Mouse (Mus musculus): ENCODE measurements around the gene Hand2. TPM values are rescaled to one million over a fixed set of nuclear protein-coding genes. Genes with fewer than 3 reads are reported as not detected.

Gene Hand2
- not detected for total RNA-seq (2021)
- long read RNA-seq: 0 reads

- DNase-seq (ENCODE audit: low spot score in 2 of 2): no peak
Measured at GRCm38 (mm10) chr8:57320851-57321743, at the start of gene Hand2. Gene Hand2 (plus strand): TSS chr8:57320983.

DNA sequence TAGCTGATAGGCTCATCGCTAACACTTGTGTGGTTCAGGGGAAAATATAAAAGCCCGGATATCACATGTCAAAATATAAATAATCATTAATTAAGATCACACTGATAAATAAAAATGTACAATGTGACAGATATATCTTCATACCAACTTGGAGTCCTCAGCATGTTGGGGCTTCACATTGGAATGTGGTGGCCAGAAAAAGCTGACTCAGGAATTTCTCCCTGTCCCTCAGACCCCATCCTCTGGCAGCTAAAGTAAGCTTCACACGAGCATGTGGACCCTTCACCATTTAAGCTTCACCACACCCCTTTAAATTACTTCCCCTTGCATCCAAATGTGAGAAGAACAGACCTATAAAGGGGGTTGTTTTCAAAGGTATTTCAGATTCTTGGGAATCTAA, 47.7 kb upstream of the Hand2 start:
- no peak for DNase-seq (ENCODE audit: low spot score in 2 of 2)

DNA sequence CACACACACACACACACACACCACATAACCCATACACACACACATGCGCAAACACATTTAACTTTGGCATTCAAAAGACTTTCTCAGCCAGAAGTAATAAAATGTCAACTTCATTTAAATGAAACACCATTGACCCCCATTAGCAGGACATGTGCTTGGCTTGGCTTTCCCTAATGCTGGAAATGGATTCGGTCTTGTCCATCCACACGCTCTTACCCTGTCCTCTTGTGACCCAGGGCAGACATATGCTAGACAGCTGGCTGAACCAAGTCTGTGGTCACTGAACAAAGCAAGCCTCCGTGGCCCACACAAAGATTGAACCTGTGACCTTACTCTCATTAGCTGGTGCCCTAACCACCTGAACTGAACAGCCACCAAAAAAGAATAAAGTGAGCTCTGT, 27.3 kb upstream of the Hand2 start:
- DNase-seq (ENCODE audit: low spot score in 2 of 2): no peak

DNA sequence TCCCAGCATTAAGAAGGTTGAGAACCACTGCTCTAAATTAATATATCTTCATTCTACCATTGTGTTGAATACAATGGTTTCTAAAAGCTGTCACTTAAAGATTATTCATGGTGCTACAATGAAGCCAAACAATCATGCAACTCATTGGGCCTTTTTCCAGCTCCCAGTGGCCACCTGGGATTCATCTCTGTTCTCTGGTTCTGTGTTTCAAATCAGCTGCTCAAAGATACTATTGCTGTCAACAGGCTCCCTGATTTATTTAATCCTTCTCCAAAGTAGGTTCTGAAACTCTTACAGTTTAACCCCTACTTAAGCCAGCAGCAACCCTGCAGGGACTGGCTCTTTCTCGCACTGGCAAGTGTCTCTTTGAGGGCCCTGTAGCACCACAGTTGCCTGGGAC, 17.3 kb upstream of the Hand2 start:
- DNase-seq (ENCODE audit: low spot score in 2 of 2): no peak

GRCm38 (mm10) chr8:57304944-57305343, 15.8 kb upstream of the Hand2 start:
- no peak for DNase-seq (ENCODE audit: low spot score in 2 of 2)

GRCm38 (mm10) chr8:57306441-57306840, 14.3 kb upstream of the Hand2 start:
- no peak for DNase-seq (ENCODE audit: low spot score in 2 of 2)

GRCm38 (mm10) chr8:57309844-57310485, 10.8 kb upstream of the Hand2 start:
- no peak for DNase-seq (ENCODE audit: low spot score in 2 of 2)

DNA sequence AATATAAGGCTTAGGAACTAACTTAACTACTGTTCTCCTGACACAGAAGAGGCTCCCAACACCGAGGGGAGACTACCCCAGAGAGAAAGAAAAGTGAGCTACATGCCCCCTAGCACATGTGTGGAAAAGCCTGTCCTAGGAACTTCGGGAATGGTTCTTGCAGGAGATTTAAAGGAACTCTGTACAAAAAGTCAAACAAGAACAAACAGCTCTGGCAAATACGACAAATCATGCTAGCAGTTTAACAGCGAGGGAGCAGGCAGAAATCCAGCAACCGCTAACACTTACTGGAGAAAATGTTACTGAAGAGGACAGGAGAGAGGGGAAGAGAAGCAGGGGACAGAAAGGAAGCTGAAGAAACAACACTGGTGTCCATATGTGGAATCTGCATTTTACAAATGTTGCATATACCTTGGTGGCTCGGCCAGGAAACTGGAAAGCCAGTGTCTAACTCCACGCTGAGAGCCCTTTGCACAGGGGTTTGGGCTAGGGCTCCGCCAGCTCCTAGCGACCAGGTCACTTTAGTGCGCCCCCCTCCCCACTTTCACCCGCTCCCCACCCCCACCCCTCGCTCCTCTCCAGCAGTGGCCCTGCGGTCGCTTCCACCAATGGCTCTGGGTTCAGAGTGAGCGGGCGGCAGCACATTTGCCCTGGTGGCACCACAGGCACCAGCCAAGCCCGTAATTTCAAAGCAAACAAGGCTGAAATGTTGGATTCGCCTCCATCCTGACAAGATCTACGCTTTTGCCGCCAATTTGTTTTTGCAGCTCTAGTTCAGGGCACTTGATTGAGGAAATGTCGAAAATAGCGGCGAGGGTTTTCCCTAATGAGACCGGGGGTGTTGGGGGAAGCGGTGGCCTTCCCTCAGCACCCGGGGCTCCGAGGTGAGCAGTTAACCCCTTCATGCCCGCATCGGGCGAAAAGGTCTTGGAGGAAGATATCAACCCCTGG, 8.5 kb upstream of the Hand2 start:
- DNase-seq (ENCODE audit: low spot score in 2 of 2): no peak

DNA sequence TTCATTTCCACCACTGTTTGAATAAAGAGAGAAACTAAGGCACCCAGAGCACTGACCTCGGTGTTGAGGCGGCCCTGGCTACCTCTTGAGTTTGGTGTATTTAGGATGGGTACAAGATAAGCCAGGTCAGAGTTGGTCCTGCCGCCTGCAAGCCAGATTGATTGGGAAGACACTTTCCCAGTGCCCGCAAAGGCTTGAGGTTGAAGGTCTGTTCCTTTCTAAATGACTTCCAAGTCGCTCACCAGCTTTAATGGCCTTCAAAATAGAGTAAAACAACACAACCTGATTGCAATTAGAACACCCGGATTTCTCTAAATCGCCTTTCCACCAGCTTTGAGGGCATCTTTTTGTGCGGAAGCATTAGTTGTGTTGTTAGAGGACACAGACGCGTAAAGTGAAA, 7.2 kb upstream of the Hand2 start:
- no peak for DNase-seq (ENCODE audit: low spot score in 2 of 2)

GRCm38 (mm10) chr8:57314216-57314615, 6.6 kb upstream of the Hand2 start:
- no peak for DNase-seq (ENCODE audit: low spot score in 2 of 2)

DNA sequence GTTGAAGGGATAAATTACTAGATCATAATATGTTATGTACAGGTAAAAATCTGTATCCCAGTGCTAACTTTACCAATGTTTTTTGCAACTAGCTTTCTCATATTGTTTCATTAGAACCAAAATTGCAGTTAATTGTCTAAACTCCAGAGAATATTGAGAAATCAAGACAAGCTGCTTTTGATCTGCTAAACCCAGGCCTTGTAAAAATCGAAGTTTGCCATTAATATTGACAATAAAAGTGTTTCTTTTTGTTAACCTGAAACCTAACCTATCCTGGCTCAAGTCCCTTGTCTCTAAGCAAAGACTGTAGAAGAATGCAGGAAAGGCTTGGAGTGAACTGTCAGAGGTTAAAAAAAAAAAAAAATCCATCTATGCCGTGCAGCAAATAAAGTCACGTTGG, 5.3 kb upstream of the Hand2 start:
- DNase-seq (ENCODE audit: low spot score in 2 of 2): no peak

DNA sequence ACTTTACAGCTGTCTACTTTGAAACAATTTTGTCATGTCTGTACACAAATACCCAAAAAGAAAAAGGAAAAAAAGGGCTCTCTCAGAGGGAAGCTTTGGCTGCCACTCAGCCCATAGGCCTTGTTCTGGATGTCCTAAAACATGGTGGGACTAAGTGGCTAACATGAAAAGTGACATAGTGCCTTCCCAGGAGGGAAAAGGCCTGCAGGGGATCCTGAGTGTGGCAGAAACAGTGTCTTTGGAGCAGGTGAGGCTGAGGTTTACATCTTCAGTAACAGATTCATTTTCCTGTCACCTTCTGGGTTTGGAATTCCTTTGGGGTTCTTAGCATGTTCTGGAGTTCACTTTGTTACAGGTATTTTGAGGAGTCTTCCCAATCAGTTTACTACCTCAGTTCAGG, 3.7 kb upstream of the Hand2 start:
- no peak for DNase-seq (ENCODE audit: low spot score in 2 of 2)

- no peak for DNase-seq (ENCODE audit: low spot score in 2 of 2)
Measured at GRCm38 (mm10) chr8:57317890-57318480, 2.8 kb upstream of the Hand2 start.

- no peak for DNase-seq (ENCODE audit: low spot score in 2 of 2)
Measured at GRCm38 (mm10) chr8:57319092-57319980, 1.4 kb upstream of the Hand2 start.

DNA sequence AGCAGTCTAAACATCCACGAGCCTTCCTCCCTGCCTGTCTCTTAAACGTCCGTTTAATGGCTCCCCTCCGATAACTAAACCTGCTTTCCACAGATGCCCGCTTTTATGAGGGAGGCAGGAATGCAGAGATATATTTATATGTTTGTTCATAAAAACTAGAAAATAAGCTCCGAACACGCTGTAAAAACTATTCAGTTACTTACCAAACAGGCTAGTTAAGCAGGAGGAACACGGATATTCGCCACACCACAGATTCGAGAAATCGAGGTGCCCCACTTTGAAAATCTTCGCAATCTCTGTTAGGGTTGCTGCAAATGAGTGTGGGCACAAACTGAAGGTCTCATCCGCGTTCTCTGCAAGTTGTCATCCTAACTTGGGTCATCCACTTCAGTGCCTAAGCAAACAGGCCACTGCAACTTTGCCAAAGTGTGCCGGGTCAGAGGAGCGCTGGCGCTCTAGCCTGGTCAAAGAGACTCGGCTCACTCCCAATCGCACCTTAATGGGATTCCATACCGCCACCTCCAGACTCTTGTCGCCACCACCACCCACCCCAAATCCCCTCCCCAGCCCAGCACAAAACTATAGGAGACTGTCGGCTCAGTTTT, 700 bp upstream of the Hand2 start:
- no peak for DNase-seq (ENCODE audit: low spot score in 2 of 2)

GRCm38 (mm10) chr8:57321898-57322895, 1.4 kb downstream of the Hand2 start:
- no peak for DNase-seq (ENCODE audit: low spot score in 2 of 2)

DNA sequence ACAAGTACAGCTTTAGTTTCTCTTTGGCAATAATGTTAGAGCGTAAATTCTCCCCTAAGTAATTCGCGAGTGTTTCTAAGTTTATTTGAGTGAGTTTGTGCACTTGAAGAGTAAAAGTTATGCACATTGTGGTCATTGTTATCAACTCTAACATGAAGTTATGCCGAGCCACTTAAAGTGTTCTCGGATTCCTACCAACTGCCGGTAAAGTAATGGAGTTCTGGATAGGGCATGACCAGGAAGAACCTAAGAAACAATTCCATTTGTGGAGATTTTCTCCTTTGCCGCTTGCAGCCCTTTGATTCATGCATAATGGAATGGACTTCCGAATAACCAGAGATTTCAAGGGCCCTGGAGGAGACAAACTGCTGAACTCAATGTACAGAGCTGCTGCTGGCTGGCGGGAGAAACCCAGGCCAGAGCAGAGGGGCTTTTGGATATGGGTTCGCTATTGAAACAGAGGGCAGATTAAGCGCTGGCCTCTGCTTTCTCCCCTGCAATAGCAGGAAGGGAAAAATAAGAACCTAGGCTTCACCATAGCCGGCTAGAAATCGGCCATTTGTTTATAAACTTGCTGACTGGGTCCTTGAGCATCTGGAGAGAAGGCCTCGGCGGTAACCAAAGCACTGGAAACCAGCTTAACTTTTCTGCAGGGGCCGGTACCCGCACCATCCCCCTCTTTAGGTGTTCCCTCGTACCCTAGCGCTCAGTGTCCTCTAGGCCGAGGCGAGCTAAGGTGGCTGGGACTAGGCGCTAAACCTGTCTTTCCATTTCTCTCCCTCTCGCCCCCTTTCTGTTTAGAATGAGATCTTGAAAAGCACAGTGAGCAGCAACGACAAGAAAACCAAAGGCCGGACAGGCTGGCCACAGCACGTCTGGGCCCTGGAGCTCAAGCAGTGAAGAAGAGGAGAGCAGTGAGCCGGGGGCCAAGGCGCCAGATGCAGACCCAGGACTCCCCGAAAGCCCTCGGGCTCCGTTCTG, 2.5 kb downstream of the Hand2 start:
- DNase-seq (ENCODE audit: low spot score in 2 of 2): no peak
